Mouse (Mus musculus): Measurements from ENCODE around the gene Ap3d1.

The Ap3d1 gene

DNA sequence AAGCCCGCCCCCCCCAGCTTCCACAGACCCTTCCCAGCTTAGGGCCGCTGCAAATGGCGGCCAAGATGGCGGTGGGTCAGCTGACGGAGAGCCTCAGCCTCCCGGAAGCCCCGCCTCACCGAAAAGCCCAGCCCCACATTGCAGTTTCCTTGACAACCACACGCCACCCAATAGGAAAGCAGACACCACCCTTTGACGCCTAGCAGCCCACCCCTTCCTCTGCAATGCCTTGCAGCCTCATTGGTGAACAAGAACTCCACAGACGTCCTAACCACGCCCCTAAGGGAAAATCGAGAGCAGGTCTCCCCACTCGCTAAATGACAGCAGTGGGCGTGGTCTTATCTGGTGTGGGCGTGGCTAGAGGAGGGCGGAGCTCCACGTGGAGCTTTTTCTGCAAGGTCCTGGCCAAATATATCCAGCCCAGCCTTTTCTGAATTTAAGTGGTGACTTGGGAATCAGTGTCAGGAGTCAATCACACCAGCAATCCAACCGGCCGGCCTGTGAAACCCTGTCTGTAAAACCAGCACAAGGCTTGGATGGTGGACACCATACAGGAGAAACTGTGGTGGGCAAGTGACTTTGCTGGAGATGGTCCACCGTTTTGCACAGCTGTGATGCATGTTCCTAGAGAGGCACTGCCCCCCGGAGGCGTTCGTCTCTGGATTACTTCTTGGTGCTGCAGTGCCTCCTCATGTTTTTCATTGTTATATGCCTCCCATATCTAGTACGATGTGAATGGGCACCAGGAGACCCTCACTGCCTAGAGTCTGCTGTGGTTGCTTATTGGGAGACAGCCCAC is at the start of gene Ap3d1:
TSS of gene Ap3d1 (minus strand) at position 85 of the 799 bp plus-strand sequence.
- peak; percentile 98 for DNase-seq (ENCODE audit: extremely low spot score)

DNA sequence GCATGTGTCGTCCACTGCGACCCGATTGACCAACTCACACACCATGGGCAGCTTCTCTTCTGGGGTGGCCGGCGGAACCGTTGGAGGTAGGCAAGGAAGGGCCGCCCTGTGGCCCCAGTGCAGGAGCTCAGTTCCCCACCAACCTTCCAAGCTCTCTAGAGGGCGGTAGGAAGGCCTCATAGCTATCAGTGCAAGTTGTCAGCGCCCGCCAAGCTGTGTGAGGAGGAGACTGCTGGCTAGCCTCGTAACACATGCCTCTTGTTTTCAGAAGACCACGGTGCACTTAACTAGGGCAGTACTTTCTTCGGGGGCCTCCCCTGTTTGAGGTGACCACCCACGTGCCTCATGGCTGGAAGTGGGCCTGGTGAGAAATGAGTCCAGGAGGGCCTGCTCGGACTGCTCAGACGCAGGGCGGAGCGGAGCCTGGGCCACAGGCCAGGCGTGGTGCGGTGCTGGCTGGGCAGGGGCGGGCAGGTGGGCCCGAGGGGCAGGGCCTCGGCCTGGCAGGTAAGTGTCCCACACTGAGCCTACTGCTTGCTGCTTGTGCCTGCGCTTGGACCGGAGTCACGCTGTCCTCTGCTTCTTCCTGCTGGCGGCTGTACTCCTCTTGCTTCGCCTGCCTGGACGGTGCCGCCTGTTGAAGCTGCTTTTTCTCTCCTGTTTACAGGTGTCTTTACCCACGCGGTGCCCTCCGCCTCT is 49.6 kb upstream of the Ap3d1 start:
- no peak for DNase-seq (ENCODE audit: extremely low spot score)

DNA sequence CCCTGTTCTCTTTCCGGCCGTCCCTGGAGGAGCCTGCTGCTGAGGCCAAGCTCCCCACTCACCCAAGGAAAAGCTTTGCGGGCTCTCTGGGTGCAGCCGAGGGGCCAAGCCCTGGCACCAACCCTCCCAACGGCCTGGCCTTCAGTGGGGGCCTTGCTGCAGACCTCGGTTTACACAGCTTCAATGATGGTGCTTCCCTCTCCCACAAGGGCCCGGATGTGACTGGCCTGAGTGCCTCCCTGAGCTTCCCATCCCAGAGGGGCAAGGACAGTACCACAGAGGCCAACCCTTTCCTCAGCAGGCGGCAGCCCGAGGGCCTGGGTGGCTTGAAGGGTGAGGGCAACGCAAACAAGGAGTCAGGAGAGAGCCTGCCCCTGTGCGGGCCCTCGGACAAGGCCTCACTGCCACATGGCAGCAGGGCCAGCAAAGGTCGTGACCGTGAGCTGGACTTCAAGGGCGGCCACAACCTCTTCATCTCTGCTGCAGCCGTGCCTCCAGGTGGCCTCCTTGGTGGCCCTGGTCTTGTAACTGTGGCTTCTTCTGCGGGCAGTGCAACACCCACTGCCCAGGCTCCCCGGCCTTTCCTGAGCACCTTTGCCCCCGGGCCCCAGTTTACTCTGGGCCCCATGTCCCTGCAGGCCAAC is 48.8 kb upstream of the Ap3d1 start:
- DNase-seq (ENCODE audit: extremely low spot score): no peak

DNA sequence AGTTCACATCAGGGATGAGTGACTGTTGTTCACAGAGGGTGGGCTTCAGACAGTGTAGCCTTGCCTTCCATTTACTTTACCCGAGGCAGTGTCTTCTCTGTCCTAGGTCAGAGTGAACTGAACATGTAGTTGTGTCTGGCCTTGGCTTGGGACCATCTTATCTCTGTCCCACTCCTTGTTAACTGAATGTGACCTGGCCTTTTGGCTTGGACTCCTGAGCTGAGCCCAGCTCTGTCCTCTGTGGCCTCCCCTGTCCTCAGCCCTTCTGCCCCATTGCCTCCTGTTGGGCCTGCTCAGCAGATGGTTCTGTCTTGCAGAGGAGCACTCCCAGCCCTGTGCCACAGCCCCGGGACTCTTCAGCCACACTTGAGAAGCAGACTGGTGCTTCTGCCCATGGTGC is 45.5 kb upstream of the Ap3d1 start:
- DNase-seq (ENCODE audit: extremely low spot score): no peak

DNA sequence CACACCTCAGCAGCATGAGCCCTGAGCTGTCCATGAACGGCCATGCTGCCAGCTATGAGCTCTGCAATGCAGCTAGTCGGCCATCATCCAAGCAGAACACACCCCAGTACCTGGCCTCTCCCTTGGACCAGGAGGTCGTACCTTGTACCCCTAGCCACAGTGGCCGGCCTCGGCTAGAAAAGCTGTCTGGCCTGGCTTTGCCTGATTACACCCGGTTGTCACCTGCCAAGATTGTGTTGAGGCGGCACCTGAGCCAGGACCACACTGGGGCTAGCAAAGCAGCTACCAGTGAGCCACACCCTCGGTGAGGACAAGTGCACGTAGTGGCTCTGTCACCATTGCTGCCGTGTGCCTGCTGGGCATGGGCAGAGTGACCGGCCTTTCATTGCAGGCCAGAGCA is 43.9 kb upstream of the Ap3d1 start:
- no peak for DNase-seq (ENCODE audit: extremely low spot score)

DNA sequence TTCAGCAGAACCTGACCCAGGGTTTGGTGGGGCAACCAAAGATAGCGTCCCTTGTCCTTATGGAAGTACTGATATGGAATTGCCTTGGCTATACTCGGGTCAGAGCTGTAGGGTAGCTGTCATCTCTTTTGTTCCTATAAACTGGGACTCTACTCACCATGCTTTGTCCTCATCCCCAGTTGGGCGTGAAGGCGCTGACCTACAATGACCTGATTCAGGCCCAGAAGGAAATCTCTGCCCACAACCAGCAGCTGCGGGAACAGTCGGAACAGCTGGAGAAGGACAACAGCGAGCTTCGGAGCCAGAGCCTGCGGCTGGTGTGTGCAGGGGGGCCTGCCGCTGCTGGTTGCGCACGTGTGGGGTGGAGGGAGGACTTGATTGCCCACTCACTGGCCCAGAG is 42.8 kb upstream of the Ap3d1 start:
- no peak for DNase-seq (ENCODE audit: extremely low spot score)

DNA sequence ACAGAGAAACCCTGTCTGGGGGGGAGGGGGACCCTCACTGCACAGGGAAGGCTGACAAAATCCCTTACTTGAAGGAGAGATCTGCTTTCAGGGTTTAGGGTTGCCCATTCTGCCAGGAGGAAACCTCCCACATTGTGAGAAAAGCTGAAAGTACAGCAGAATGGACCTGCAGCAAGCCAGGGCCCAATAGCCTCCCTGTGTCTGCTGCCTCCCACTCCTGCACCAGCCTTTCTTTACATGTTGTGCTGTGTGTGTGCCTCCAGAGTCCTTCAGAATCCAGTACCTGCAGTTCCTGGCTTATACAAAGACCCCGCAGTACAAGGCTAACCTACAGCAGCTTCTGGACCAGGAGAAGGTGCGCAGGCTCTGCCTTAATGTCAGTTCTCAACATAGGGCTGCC is 42.2 kb upstream of the Ap3d1 start:
- DNase-seq (ENCODE audit: extremely low spot score): no peak

DNA sequence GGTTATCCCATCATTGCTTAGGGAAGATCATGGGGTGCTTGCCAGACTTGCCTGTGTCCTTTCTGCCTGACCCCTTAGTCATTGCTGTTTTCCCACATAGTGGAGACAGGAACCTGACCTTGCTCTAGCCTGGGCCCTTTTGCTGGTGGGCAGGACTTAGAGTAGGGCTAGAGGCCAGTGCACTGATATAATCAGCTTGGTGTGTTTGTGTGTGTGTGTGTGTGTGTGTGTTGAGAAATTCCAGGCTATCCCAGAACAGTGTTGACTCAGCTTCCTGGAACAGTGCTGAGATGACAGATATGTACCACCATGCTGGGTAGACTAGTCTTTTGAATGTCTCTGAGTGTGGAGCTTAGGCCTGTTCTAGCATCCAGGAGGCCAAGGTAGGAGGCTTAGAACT is 37.5 kb upstream of the Ap3d1 start:
- DNase-seq (ENCODE audit: extremely low spot score): no peak

DNA sequence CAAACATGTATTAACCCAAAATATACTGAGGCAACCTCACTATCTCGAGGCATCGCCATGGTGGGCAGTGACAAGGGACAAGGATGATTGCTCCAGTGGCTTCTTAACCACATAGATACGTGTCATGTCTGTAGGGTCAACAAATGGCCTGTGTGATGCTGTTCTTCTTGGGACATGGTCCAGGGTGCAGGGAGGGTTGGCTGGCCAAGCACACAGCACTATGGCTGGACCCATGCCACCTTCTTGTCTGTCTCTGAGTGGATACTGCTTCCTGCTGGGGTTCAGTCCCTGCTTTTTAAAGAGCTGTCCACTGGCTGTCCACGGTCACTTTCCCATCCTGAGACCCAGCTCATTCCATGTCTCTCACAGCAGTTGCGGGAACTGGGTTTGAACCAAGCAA is 35.1 kb upstream of the Ap3d1 start:
- no peak for DNase-seq (ENCODE audit: extremely low spot score)

DNA sequence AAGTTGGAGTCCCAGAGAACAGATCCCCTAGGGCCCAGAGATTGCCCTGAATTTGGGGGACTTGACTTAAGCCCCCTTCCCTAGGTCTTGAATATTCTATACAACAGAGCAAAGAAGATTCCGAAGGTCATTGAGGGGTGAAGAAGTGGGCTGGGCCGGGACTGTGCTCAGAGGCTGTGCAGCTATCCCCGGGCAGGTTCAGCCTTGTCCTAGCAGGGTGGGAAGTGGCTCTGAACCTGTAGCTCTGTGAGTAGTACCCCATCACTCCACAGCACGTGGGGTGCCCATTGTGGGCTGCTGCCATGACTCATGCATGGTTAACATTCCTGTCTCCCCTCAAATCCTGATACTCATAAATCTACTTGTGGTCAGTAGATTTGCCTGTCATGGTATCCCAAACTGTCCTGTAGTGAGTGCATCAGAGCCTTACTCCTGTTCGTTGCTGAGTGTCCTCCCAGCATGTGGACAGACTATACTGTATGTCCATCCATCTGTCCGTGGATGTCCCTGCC is 34.4 kb upstream of the Ap3d1 start:
- DNase-seq (ENCODE audit: extremely low spot score): no peak

DNA sequence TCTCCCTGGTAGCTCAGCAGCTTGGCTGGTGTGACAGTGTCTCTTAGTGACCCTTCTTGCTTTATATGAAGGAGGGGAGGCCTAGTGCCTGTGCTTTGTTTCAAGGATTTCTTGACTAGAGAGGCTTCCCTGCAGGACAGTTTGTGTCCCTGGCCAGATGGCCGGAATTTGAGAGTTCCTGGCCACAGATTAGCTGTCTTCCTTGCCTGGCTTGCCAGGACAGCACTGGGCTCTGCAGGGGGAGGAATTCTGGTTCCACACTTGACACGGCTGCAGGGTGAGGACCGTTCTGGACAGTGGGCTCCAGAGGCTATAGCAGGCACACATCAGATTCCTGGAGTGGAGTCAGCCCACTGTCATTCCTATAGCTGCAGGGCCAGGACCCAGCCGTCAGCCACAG is 33.7 kb upstream of the Ap3d1 start:
- DNase-seq (ENCODE audit: extremely low spot score): no peak

DNA sequence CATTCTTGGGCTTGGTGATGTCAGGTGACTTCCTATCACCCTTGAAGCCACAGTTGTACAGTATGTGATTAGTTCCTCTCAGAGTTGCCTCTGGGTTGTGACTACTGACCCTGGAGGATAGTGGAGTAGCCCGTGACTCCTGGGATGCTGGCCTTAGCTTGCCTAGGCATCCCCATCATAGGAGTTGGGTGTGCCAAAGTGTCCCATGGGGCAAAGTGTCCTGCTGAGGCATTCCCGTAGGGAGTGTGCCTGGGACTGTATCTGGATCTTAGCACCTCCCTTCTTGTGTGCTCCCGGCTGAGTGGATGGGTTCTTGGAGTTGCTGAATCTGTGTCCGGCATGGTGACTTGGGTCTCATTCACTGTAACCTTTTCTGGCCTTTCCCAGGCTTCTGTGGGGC is 32.9 kb upstream of the Ap3d1 start:
- no peak for DNase-seq (ENCODE audit: extremely low spot score)

DNA sequence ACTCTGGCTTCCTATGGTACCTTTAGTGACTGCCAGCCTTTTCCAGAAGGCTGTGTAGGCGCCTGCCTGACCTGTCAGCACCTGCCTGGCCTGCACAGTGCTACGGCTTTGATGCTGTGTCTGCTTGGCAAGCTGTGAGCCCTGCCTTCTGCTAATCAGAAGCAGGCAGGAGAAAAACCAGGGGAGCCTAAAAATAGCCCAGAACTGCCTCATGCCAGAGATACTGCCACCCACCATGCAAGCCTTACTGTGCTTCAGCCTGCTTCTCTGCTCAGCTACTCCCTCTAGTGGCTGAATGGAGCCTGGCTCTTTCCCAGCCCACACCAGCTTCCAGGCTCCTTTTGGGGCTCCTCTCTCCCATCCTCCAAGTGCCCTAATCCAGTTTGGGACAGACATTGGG is 32.5 kb upstream of the Ap3d1 start:
- DNase-seq (ENCODE audit: extremely low spot score): peak; percentile 61

DNA sequence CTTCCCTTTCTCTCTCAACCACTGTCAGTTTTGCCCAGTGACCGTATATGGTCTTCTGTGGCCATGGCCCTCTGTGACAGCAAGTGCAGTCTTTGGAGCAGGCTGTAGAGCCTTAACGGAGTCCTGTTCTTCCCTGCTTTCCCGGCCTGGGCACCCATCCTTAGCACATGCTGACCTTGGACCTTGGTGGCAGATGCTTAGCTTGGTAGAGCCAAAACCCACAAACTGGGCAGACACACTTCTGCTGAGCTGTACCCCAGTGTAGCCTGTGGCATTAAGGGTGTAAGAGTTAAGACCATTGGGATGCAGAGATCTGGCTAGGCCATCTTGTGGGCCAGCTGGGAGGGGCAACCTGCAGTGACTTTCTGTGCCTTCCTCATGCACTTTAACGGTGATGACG is 31.8 kb upstream of the Ap3d1 start:
- no peak for DNase-seq (ENCODE audit: extremely low spot score)

DNA sequence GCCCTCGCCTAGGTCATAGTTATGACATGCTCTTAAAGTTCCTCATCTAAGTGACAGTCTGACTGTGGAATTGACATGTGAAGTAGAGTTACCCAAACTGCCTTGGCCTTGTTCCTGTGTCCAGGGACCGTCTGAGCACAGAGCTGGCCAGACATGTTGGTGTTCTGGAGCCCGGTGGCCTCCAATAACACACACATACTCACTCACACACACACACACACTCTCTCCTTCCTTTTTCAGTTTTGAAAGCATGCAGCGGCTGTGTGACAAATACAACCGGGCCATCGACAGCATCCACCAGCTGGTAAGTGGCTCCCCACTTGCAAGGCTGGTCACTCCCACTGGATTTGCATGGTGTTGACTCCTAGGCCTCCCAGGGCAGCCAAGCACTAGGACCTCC is 26.3 kb upstream of the Ap3d1 start:
- no peak for DNase-seq (ENCODE audit: extremely low spot score)

DNA sequence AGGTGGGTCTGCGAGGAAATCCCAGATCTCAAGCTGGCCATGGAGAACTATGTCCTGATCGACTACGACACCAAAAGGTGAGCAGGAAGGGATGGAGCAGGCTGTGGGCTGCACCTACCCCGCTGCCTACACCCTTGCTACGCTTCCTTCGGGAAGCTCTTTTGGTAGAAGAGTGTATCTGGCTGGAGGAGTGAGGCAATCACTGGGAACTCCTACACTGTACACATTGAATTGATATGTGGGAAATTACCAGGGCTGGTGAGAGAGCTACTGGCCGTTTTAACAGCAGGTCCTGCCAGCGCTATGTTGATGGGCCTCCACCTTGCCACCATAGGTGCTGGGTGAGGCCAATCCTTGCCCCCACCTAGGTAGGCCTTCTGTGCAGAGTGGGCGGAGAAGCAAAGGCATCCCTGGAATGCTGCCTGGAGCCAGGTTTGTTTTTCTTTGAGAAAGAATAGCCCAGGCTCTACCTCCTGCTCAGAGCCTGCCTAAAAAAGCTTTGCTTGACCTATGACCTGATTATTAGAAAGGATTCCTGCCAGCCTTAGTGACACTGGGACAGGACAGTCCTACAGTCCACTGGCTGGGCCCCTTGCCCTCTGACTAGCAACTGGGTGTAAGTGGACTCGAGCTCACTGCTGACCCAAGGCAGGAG is 24.2 kb upstream of the Ap3d1 start:
- no peak for DNase-seq (ENCODE audit: extremely low spot score)

DNA sequence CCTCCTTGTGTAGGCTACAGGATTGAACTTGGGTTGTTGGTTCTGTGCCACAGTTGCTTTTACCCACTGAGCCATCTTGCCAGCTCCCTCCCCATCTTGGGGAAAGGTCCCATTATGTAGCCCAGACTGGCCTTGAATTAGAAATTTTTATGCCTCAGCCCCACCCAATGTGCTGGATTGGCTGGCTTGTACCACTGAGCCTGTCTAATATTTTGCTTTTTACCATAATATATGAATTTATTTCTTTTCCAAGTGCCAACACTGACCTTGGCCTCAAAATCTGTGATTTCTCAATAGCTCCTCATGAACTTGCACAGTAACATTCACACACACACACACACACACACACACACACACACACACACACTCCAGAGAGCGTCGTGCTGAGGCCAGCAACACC is 23.7 kb upstream of the Ap3d1 start:
- DNase-seq (ENCODE audit: extremely low spot score): no peak

DNA sequence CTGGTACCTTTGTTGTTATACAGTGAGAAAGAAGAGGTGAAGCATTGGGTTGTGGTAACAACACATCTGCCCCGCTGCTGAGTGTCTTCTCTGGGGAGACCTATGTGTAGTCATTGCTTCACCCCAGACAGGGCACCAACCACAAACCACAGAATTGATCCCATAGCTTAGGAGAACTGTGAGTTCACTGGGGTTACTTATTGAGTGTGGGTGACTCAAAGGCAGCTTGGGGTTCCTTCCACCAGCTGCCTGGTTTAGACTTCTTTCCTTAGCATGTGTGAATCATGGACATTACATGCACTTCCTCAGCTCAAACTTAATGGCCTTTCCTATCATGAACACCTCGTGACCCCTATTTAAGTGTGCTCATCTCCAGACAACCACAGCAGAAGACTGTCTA is 21.4 kb upstream of the Ap3d1 start:
- DNase-seq (ENCODE audit: extremely low spot score): no peak

DNA sequence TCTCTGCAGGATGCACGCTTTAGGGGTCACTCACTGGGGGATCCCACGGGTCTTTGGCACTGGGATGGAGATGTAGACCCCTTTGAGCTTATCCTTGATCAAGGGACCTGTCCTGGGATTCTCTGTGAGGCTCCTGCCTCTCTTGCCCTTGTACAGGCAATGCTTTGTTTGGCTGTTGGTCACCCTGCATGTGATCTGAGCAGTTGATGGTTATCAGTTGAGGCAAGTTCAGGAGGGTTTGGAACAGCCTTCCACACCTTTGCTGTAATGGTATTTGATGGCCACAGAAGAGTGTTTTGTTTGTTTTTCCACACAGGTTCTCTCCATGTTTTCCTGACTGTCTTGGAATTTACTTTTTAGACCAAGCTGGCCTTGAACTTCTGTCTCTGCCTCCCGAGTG is 19.8 kb upstream of the Ap3d1 start:
- no peak for DNase-seq (ENCODE audit: extremely low spot score)

DNA sequence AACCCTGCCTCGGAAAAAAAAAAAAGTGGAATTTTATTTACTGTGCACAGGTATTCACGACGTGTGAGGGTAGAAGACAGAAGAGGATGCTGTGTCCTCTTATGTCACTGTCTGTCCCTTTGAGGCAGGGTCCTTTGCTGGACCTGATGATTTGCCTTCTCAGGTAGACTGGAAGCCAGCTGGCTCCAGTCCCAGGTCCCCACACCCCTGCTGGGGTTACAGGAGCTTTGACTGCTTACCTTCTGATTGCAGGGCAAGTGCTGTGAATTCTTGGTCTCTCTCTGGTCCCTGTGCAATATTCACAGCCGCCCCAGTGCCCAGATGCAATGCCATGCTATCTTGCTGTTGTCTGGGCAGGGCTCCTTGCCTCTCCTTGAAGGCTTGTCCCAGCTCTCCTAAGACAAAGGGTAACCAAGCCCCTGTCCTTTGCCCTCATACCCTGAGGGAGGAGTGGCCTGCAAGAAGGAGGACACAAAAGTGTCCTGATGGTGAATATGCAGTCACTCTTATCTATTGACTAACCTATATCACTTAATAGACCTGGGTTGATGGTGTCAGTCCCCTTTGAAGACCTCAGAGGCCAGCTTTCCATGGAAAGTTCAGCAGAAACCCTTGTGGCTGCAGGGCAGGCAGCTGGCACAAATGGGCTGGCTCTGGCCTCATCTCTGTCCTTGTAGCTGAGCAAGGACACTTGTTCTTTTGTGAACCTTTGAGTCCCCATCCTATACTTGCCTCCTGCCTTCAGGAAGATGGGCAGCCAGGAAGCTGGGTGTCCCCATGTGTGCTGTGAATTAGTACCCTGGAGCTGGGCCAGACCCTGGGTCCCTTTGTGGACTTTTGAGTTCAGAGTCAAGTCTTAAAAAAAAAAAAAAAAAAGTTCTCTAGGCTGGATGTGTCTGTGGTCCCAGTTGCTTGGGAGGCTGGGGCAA is 18.8 kb upstream of the Ap3d1 start:
- no peak for DNase-seq (ENCODE audit: extremely low spot score)

DNA sequence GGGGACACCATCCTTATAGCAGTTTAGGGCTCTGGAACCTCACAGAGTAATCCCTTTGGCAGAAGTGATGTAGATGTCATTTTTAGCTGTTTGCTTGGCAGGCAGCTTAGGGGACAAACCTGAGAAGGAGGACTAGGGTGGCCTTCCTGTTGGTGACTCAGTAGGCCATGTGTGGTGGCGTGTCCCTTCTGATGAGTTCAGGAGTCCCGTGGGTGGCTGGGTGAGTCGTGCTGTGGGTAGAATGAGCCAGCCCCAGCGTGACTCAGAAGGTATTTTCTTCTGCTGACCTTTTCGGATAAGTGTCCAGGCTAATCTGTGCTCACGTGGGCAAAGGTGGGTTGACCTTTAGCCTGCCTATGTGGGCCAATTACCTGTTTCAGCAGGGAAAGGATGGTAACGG is 16.6 kb upstream of the Ap3d1 start:
- no peak for DNase-seq (ENCODE audit: extremely low spot score)
